Mouse (Mus musculus) brain, adult 2 months (tissue): ENCODE results near the gene Raet1e.
"Not testable (repeated sequence)": the region's sequence is repeated elsewhere in the genome, so short reads cannot be mapped to it uniquely, and the experiment has no call there.

ENCODE experiments used
- DNase-seq: peaks from one replicate; pipeline ENCODE4 v3.0.0; 2011; ENCODE audit warnings: low read depth, low spot score

Gene Raet1e

GRCm38 (mm10) chr10:22273684-22274305 lies 115.4 kb downstream of the Raet1e start:
- DNase-seq, result no peak

- DNase-seq, result no peak
These were observed 116.2 kb downstream of the Raet1e start for GRCm38 (mm10) chr10:22274445-22275057.

- DNase-seq, result not testable (repeated sequence)
These were observed 120.1 kb downstream of the Raet1e start for GRCm38 (mm10) chr10:22278468-22278867.

GRCm38 (mm10) chr10:22282816-22283215 lies 124.4 kb downstream of the Raet1e start:
- peak; percentile 12 for DNase-seq

- no peak for DNase-seq
These were observed 137.3 kb downstream of the Raet1e start for GRCm38 (mm10) chr10:22295676-22296075.

GRCm38 (mm10) chr10:22297033-22297762 lies 138.8 kb downstream of the Raet1e start:
- DNase-seq, result no peak

- peak; percentile 43 for DNase-seq
These were observed 139.5 kb downstream of the Raet1e start for GRCm38 (mm10) chr10:22297766-22298461.

GRCm38 (mm10) chr10:22299324-22299723 lies 141.0 kb downstream of the Raet1e start:
- DNase-seq, result no peak

GRCm38 (mm10) chr10:22301641-22302040 lies 143.3 kb downstream of the Raet1e start:
- no peak for DNase-seq

- DNase-seq, result no peak
These were observed 144.1 kb downstream of the Raet1e start for GRCm38 (mm10) chr10:22302344-22303057.

- DNase-seq, result no peak
These were observed 145.4 kb downstream of the Raet1e start for GRCm38 (mm10) chr10:22303736-22304135.

- no peak for DNase-seq
These were observed 147.4 kb downstream of the Raet1e start for GRCm38 (mm10) chr10:22305801-22306200.

- DNase-seq, result no peak
These were observed 148.1 kb downstream of the Raet1e start for GRCm38 (mm10) chr10:22306452-22306851.

- DNase-seq, result no peak
These were observed 149.9 kb downstream of the Raet1e start for GRCm38 (mm10) chr10:22308221-22308620.

- DNase-seq, result peak; percentile 70
These were observed 164.5 kb downstream of the Raet1e start for GRCm38 (mm10) chr10:22322858-22323257.

GRCm38 (mm10) chr10:22345721-22346120 lies 187.4 kb downstream of the Raet1e start:
- not testable (repeated sequence) for DNase-seq

- not testable (repeated sequence) for DNase-seq
These were observed 195.3 kb downstream of the Raet1e start for GRCm38 (mm10) chr10:22353548-22354195.

GRCm38 (mm10) chr10:22354196-22354574 lies 195.8 kb downstream of the Raet1e start:
- DNase-seq, result peak; percentile 2

- not testable (repeated sequence) for DNase-seq
These were observed 199.0 kb downstream of the Raet1e start for GRCm38 (mm10) chr10:22357373-22357772.

- DNase-seq, result not testable (repeated sequence)
These were observed 201.9 kb downstream of the Raet1e start, which contains the start of gene Raet1d for GRCm38 (mm10) chr10:22360252-22360651. Gene Raet1d (plus strand): TSS chr10:22360552.

GRCm38 (mm10) chr10:22360957-22361356 lies 202.6 kb downstream of the Raet1e start:
- DNase-seq, result not testable (repeated sequence)
